Mouse (Mus musculus): ENCODE results near the gene Nploc4. TPM values are rescaled to one million over a fixed set of nuclear protein-coding genes. Genes with fewer than 3 reads are reported as not detected.
"Not testable (repeated sequence)": the region's sequence is repeated elsewhere in the genome, so short reads cannot be mapped to it uniquely, and the experiment has no call there.

The Nploc4 gene
- polyA plus RNA-seq, 1 experiment from 2014 or later, result 28.1 TPM

DNA sequence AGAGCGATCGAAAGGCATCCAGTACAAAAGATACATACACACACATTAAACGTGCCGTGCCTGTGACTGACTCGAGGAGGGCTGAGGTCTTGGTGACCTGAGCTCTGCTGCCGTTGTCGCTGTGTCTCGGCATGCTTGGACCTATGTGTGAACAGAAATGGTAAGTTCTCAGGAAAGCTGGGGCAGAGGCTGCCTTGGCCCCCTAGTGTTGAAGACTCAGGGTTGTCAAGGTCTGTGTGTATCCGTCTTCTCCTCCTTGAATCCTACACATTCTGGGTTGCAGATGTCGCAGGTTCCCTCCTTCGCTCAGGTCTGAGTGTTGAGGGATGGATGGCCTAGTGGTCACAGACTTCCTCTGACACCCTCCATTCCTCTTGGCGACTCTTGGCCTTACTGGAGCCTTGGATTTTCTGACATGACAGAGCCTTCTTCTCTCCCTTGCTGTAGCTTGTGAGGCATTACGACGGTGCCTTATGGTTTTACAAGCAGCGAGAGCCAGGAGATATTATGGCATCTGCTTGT lies 81.1 kb downstream of the Nploc4 start:
- Histone ChIP-seq H3K4me3 (replicated peaks) (no peak overlapping the region), H3K4me2 (no peak overlapping the region), H3K9ac (no peak overlapping the region), H3K27ac (peak overlapping the region; percentile 93; the same call in 1 of the 2 replicates), H3K36me3 (no peaks in the 10 kb centered on the region), H3K4me1 (peaks cover 71% of the 10 kb centered on the region), H3K9me3 (no peaks in the 10 kb centered on the region), H3K27me3 (replicated peaks) (no peaks in the 10 kb centered on the region)
- WGBS, result 75% methylated on average over 15 of the region's 15 CpGs
- no peak for ATAC-seq (ENCODE audit: insufficient read depth, low FRiP score, low read depth)

DNA sequence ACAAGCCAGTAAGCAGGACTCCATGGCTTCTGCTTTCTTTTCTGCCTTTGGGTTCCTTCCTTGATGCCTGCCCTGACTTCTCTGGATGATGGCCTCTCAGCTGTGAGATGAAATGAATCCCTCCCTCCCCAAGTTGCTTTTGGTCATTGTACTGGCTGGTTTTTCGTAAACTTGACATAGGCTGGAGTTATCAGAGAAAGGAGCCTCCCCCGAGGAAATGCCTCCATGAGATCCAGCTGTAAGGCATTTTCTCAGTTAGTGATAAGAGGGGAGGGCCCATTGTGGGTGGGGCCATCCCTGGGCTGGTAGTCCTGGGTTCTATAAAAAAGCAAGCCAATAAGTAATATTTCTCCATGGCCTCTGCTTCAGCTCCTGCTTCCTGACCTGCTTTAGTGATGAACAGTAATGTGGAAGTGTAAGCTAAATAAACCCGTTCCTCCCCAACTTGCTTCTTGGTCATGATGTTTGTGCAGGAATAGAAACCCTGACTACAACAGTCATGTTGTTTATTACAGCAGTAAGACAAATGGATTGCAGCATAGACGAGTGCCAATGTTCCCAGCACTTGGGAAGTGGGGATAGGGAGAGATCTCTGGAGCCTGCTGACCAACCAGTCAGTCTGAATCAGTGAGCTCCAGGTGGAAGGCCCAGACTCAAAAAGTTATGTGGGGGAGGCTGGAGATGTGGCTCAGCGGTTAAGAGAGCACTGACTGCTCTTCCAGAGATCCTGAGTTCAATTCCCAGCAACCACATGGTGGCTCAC lies 82.0 kb downstream of the Nploc4 start:
- H3K4me3 ChIP-seq (replicated peaks), result no peak overlapping the region
- ATAC-seq (ENCODE audit: insufficient read depth, low FRiP score, low read depth), result no peak
- H3K4me2 ChIP-seq, result no peak overlapping the region
- WGBS, result 24% methylated on average over 5 of the region's 5 CpGs
- H3K9me3 ChIP-seq, result no peaks in the 10 kb centered on the region
- no peak overlapping the region for H3K9ac ChIP-seq
- H3K36me3 ChIP-seq, result no peaks in the 10 kb centered on the region
- peaks cover 79% of the 10 kb centered on the region for H3K4me1 ChIP-seq
- peak overlapping the region; percentile 77 for H3K27ac ChIP-seq
- no peaks in the 10 kb centered on the region for H3K27me3 ChIP-seq (replicated peaks)

DNA sequence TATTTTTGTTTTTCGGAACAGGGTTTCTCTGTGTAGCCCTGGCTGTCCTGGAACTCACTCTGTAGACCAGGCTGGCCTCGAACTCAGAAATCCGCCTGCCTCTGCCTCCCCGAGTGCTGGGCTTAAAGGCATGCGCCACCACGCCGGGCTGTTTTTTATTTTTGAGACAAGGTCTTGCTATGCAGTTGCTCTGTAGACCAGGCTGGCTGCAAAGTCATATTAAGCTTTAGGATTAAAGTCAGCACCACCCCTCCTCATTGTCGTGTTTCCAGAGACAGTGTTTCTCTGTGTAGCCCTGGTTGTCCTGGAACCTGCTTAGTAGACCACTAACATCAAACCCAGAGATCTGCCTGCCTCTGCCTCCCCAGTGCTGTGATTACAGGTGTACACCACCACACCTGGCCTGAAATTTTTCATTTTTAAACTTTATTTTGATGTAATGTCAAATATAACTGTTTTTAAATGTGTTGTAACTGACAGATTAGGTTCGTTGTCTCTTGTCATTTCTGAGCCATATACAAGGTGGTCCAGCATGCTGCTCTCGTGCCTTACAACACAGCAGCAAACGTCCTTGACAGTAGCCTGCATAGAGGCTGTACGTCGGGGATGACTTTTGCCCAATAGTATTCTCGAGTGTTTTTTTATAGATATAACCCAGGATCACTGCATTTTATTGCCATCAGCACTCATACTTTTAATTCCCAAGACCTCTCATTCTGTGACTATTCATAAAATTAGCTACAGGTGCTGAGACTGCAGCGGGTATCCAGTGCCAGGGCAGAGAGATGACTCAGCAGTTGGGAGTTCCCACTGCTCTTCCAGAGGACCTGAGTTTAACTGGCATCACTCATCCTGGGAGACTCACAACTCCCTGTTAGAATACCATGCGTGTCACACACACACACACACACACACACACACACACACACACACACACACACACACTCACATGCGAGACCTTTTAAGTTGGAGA lies 82.9 kb downstream of the Nploc4 start:
- Histone ChIP-seq H3K4me2 (no peak overlapping the region), H3K27me3 (replicated peaks) (no peaks in the 10 kb centered on the region), H3K36me3 (no peaks in the 10 kb centered on the region), H3K4me1 (peaks cover 73% of the 10 kb centered on the region), H3K27ac (peak overlapping the region; percentile 77), H3K4me3 (replicated peaks) (no peak overlapping the region), H3K9ac (no peak overlapping the region), H3K9me3 (no peaks in the 10 kb centered on the region)
- no peak for ATAC-seq (ENCODE audit: insufficient read depth, low FRiP score, low read depth)
- 82% methylated on average over 17 of the region's 17 CpGs for WGBS

DNA sequence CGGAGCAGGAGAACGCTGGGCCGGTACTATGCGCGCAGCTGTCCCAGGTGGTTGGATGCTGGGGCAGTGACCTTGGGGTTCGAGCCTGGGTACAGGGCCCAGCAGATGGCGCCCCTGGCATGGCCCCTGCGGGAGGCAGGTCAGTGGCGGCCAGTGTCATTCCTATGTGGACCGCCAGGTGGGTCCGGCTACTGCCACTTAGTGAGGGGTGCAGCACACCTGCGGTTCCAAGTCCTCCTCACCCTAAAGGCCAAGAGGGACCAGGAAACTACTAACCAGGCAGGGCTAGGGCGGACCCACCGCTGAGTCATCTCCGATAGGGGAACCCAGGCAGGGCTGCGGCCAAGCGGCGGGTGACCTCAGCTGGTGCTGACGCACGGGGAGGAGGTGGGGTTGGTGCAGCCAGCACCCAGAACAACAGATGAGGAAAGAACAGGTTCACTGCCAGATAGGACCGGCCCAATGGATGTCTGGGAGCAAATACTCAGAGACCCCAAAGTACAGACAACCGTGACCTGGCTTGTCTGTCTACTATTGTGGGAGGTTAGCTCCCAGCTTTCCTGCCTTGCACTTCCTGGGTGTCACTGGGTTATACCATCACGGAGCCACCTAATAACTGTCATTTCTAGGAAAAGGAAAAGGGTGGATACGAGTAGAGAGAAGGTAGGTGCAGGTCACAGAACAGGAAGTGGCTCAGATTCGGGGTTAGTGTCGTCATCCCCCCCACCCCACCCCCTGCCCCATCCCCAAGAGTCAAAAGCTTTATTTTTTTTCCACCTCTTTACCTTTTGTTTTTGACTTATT lies 83.8 kb downstream of the Nploc4 start:
- Histone ChIP-seq H3K4me1 (peaks cover 71% of the 10 kb centered on the region), H3K9me3 (no peaks in the 10 kb centered on the region), H3K27me3 (replicated peaks) (no peaks in the 10 kb centered on the region), H3K9ac (no peak overlapping the region; the same call in 1 of the 2 replicates), H3K4me3 (replicated peaks) (0 out of 2 replicates have a peak overlapping the region, but pooled peaks have one; percentile 3), H3K4me2 (peak overlapping the region; percentile 41), H3K27ac (peak overlapping the region; percentile 100), H3K36me3 (no peaks in the 10 kb centered on the region)
- WGBS, result 28% methylated on average over 26 of the region's 26 CpGs
- ATAC-seq (ENCODE audit: insufficient read depth, low FRiP score, low read depth), result peak; percentile 65

DNA sequence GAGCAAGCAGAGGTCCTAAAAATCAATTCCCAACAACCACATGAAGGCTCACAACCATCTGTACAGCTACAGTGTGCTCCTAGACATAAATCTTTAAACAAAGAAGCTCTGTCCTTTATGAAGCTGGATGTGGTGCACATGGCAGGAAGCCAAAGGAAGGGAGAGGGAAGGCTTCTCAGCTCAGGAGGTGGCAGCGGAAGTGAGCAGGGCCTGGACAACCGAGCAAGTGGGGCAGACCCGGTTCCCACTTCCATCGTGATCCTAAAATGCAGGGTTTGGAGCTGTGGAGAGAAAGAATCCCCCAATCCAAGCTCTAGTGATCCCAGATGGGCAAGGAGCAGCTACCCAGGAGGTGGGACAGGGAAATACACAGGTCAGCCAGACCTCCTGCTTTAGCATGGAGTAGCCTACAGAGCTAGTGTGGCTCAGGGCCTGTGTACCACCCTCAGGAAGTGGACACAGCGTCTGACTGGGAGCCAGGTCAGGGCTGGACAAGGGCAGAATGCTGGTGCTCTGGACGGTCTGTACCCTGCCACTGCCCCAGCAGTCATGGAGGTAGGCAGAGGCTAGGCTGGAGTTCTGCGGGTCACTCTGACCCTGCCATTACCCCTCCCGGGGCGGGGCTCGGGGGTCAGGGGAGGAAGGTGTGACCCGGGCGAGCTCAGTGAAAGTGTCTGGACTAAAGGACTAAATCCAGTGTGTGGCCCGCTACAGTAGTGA lies 84.8 kb downstream of the Nploc4 start:
- ATAC-seq (ENCODE audit: insufficient read depth, low FRiP score, low read depth), result no peak
- H3K27me3 ChIP-seq (replicated peaks), result no peaks in the 10 kb centered on the region
- no peaks in the 10 kb centered on the region for H3K9me3 ChIP-seq
- no peak overlapping the region for H3K4me2 ChIP-seq
- WGBS, result 49% methylated on average over 13 of the region's 13 CpGs
- peaks cover 61% of the 10 kb centered on the region for H3K4me1 ChIP-seq
- H3K27ac ChIP-seq, result peak overlapping the region; percentile 100
- no peak overlapping the region for H3K9ac ChIP-seq
- no peak overlapping the region for H3K4me3 ChIP-seq (replicated peaks)
- no peaks in the 10 kb centered on the region for H3K36me3 ChIP-seq

DNA sequence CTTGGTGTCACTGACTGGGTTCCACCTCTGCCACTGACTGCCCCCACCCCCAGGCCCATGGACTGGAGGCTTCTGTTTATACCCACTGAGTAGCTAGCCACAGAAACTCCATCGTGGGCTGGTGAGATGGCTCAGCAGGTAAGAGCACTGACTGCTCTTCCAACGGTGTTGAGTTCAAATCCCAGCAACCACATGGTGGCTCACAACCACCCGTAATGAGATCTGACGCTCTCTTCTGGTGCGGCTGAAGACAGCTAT lies 85.5 kb downstream of the Nploc4 start:
- not testable (repeated sequence) for ATAC-seq (ENCODE audit: insufficient read depth, low FRiP score, low read depth); H3K4me3 ChIP-seq (replicated peaks); H3K27me3 ChIP-seq (replicated peaks); H3K4me2 ChIP-seq; H3K36me3 ChIP-seq; H3K9ac ChIP-seq; H3K9me3 ChIP-seq
- peaks cover 57% of the 10 kb centered on the region for H3K4me1 ChIP-seq
- WGBS, result 83% methylated on average over 5 of the region's 5 CpGs
- H3K27ac ChIP-seq, result peak overlapping the region; percentile 100

DNA sequence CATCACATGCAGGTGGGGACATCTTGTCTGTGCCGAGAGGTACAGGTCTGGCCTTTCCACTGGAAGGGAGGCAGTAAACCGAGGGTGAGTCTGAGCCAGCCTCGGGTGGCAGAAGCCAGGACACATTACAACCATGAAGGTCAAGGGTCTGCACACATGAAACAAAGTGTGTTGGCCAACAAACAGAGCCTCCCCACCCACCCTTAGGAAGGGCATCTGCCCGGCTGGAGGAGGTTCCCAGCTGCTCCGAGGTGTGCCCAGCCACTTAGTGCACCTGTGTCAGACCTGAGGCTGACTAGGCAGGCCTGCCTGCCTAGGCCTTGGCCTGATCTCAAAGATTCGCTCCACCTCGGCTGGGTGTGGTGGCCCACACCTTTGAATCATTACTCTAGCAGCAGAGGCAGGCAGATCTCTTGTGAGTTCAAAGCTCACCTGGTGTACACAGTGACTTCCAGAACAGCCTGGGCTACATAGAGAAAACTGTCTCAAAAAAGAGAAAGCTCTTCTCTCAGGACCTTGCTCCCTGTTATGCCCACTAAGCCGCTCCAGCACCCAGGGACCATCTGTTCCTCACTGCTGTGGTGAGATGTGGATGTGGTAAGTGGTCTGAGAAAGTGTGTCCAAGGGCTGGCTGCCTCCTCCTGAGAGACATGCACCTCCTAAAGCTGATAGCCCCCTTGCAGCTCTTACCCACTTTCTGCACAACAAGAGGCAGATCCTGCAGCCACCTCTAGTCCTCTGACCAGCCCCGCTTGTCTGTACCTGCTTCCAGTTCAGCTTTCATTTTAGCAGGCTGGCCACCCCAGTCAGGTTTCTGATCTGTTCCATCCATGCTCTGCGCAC lies 86.0 kb downstream of the Nploc4 start:
- ATAC-seq (ENCODE audit: insufficient read depth, low FRiP score, low read depth), result no peak
- Histone ChIP-seq H3K9ac (no peak overlapping the region), H3K4me2 (peak overlapping the region; percentile 79), H3K4me3 (replicated peaks) (peak overlapping the region; percentile 99; the same call in 1 of the 2 replicates), H3K4me1 (peaks cover 51% of the 10 kb centered on the region), H3K27ac (peak overlapping the region; percentile 100), H3K27me3 (replicated peaks) (no peaks in the 10 kb centered on the region), H3K36me3 (no peaks in the 10 kb centered on the region), H3K9me3 (no peaks in the 10 kb centered on the region)
- WGBS, result 72% methylated on average over 10 of the region's 10 CpGs

DNA sequence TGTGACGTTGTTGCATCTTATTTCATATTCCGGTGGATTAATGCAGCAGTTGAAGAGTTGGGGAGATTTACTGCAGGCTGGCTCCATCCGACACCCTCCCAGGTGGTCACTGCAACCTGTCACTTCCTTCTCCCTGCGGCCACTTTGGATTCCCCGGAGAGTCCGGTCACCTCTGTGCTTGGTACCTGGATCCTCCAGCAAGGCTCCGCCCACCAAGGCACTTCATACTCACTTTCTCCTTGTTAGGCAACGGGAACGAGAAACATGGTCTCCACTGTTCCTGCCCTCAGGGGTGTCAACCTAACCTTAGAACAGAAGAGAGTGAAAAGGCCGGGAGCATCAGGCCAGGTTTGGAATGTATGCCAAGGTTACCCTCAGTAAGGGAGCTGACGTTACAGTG lies 86.8 kb downstream of the Nploc4 start:
- ATAC-seq (ENCODE audit: insufficient read depth, low FRiP score, low read depth), result no peak
- Histone ChIP-seq H3K36me3 (no peaks in the 10 kb centered on the region), H3K9ac (peak overlapping the region; percentile 80; the same call in 1 of the 2 replicates), H3K9me3 (no peaks in the 10 kb centered on the region), H3K27me3 (replicated peaks) (no peaks in the 10 kb centered on the region), H3K27ac (peak overlapping the region; percentile 100), H3K4me2 (peak overlapping the region; percentile 79), H3K4me1 (peaks cover 46% of the 10 kb centered on the region), H3K4me3 (replicated peaks) (peak overlapping the region; percentile 99)
- WGBS, result 13% methylated on average over 11 of the region's 11 CpGs

DNA sequence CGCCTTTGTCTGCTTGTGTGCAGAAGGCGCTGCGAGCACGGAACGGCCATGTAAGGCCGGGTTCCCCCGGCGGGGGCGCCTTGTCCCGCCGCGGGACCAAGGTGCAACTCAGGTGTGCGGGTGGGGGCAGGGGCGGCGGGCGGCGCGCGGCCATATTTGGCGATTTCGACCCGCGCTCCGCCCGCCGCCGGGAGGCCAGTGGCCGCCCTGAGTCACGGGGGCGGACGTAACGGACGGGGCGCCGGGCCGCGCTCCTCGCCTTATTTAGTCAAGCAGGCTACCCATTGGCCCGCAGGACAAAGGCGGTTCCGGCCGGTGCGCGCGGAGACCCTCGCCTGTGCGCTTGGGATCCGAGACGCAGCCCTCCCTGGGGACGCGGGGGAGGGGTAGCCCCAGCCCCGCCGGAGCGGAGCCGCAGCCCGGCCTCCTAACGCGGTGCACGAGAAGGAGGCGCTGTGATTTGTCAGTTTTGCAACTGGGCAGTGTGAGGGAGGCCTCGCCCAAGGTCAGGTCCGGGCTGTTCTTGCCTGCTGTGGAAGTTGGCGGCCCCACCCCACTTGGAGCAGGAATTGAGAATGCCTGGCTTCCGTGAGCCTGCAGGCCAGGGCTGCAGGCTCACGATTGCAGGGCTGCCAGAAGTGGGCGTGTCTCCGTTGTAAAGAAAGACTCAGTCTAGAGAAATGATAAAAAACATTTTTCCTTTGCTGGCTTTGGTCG lies 87.4 kb downstream of the Nploc4 start:
- WGBS, result 1% methylated on average over 63 of the region's 68 CpGs
- H3K4me1 ChIP-seq, result peaks cover 45% of the 10 kb centered on the region
- peak overlapping the region; percentile 80 for H3K9ac ChIP-seq
- peaks cover 3% of the 10 kb centered on the region for H3K36me3 ChIP-seq
- peak overlapping the region; percentile 79 for H3K4me2 ChIP-seq
- H3K4me3 ChIP-seq (replicated peaks), result peak overlapping the region; percentile 99
- H3K27ac ChIP-seq, result peak overlapping the region; percentile 100
- H3K27me3 ChIP-seq (replicated peaks), result no peaks in the 10 kb centered on the region
- no peaks in the 10 kb centered on the region for H3K9me3 ChIP-seq
- ATAC-seq (ENCODE audit: insufficient read depth, low FRiP score, low read depth), result peak; percentile 70

All from stomach, embryonic 15.5 days (tissue).